Comparison of ENCODE assay signal across 8 mouse cellular contexts in the genomic region with DNA sequence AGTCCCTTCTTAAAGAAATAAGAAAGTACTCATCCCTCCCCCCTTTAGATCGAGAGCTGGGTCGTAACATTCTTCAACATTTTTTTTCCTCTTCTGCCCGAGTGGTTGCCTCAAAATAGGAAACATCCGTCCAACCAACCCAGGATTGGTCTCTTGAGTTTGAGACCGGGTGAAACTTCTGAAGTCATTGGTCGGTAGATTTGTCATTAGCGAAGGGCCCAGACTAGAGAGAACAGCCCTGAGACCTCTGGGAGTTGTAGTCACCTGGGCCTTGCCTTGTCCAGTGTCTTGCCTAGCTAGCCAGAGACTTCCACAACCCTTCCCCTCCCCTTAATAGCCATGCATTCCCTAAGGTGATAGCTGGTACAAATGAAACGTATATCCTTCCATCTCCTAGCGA. TPM values are rescaled to one million over a fixed set of nuclear protein-coding genes. Genes with fewer than 3 reads are reported as not detected.
A peak's percentile ranks its signal among the peaks of the same experiment; 100 is the strongest.
DNase-seq lines count a peak whose midpoint lies in the region; ATAC-seq and TF ChIP-seq lines count a peak whose summit lies in the region.

No protein-coding gene starts in this region.

- H3K9ac ChIP-seq in embryonic facial prominence, embryonic 11.5 days (replicated peaks; ENCODE audit: low read length): no peak overlapping the region; the same call in 1 of the 2 replicates
- H3K9ac ChIP-seq in limb, embryonic 14.5 days (ENCODE audit: low read depth, low read length, severe bottlenecking): peak overlapping the region; percentile 61; the same call in 1 of the 2 replicates
- H3K9ac ChIP-seq in midbrain, embryonic 16.5 days (ENCODE audit: low read depth, low read length): peak overlapping the region; percentile 65; the same call in 1 of the 2 replicates

- 15% methylated on average over 9 of the region's 9 CpGs for WGBS in embryonic facial prominence, embryonic 11.5 days
- 24% methylated on average over 9 of the region's 9 CpGs for WGBS in limb, embryonic 14.5 days
- WGBS in midbrain, embryonic 16.5 days: 16% methylated on average over 9 of the region's 9 CpGs

- H3K4me2 ChIP-seq in embryonic facial prominence, embryonic 11.5 days (ENCODE audit: low read depth, low read length): peak overlapping the region; percentile 78
- H3K4me2 ChIP-seq in limb, embryonic 14.5 days (replicated peaks; ENCODE audit: low read depth, low read length, severe bottlenecking): peak overlapping the region; percentile 73
- H3K4me2 ChIP-seq in midbrain, embryonic 16.5 days (ENCODE audit: low read length): peak overlapping the region; percentile 79

- no peak for TF ChIP-seq POLR2A in limb, embryonic 14.5 days (IDR thresholded peaks at IDR 0.05; ENCODE audit: borderline replicate concordance, extremely low read depth, insufficient read depth, insufficient read length)

- H3K36me3 ChIP-seq in embryonic facial prominence, embryonic 11.5 days (replicated peaks; ENCODE audit: control insufficient read depth, insufficient read depth, low read depth, low read length): no peaks in the 10 kb centered on the region
- peaks cover 3% of the 10 kb centered on the region; the same call in 1 of the 2 replicates for H3K36me3 ChIP-seq in limb, embryonic 14.5 days (ENCODE audit: control insufficient read depth, insufficient read depth, low read length)
- H3K36me3 ChIP-seq in midbrain, embryonic 16.5 days (ENCODE audit: control insufficient read depth, insufficient read depth, low read length): no peaks in the 10 kb centered on the region

- H3K27me3 ChIP-seq in embryonic facial prominence, embryonic 11.5 days (ENCODE audit: control insufficient read depth, insufficient read depth, low read length): no peaks in the 10 kb centered on the region
- no peaks in the 10 kb centered on the region; the same call in 1 of the 2 replicates for H3K27me3 ChIP-seq in limb, embryonic 14.5 days (ENCODE audit: control insufficient read depth, insufficient read depth, low read length)
- H3K27me3 ChIP-seq in midbrain, embryonic 16.5 days (ENCODE audit: control insufficient read depth, insufficient read depth, low read depth, low read length): no peaks in the 10 kb centered on the region

- H3K4me1 ChIP-seq in embryonic facial prominence, embryonic 11.5 days (ENCODE audit: control insufficient read depth, insufficient read depth, low read length): no peaks in the 10 kb centered on the region
- H3K4me1 ChIP-seq in limb, embryonic 14.5 days (ENCODE audit: control insufficient read depth, insufficient read depth, low read length): no peaks in the 10 kb centered on the region
- H3K4me1 ChIP-seq in midbrain, embryonic 16.5 days (ENCODE audit: control insufficient read depth, insufficient read depth, low read length): no peaks in the 10 kb centered on the region

- H3K9me3 ChIP-seq in embryonic facial prominence, embryonic 11.5 days (replicated peaks; ENCODE audit: control insufficient read depth, low read length): no peaks in the 10 kb centered on the region
- H3K9me3 ChIP-seq in limb, embryonic 14.5 days (ENCODE audit: control insufficient read depth, low read length): no peaks in the 10 kb centered on the region
- H3K9me3 ChIP-seq in midbrain, embryonic 16.5 days (replicated peaks; ENCODE audit: control insufficient read depth, low read length, poor library complexity, severe bottlenecking): no peaks in the 10 kb centered on the region

- ATAC-seq in embryonic facial prominence, embryonic 11.5 days (replicated peaks; ENCODE audit: insufficient number of reproducible peaks, low FRiP score, low TSS enrichment, low read depth): peak; percentile 76
- ATAC-seq in limb, embryonic 14.5 days (ENCODE audit: low FRiP score, low read depth): peak; percentile 78
- ATAC-seq in midbrain, embryonic 16.5 days: peak; percentile 72

- peak; percentile 93 for DNase-seq in 3T3-L1 (ENCODE audit: low read depth, low spot score)
- DNase-seq in adrenal gland, postnatal 10 days: peak; percentile 70
- peak; percentile 81 for DNase-seq in embryonic facial prominence, embryonic 11.5 days (ENCODE audit: low spot score)
- peak; percentile 76 to 90 for DNase-seq in heart, adult 18-20 months
- peak; percentile 60 for DNase-seq in kidney, adult 18-20 months
- peak; percentile 84 for DNase-seq in limb, embryonic 14.5 days (ENCODE audit: low spot score)
- DNase-seq in spleen, postnatal 36 days (ENCODE audit: low spot score in 2 of 2): peak; percentile 76 to 80

- H3K27ac ChIP-seq in embryonic facial prominence, embryonic 11.5 days (replicated peaks; ENCODE audit: low read depth, low read length): no peak overlapping the region
- no peak overlapping the region for H3K27ac ChIP-seq in limb, embryonic 14.5 days (replicated peaks; ENCODE audit: low read depth, low read length)
- no peak overlapping the region; the same call in 1 of the 2 replicates for H3K27ac ChIP-seq in midbrain, embryonic 16.5 days (ENCODE audit: low read length)

- peak overlapping the region; percentile 48 for H3K4me3 ChIP-seq in embryonic facial prominence, embryonic 11.5 days (ENCODE audit: low read depth, low read length)
- H3K4me3 ChIP-seq in limb, embryonic 14.5 days (replicated peaks; ENCODE audit: low read length): peak overlapping the region; percentile 54
- peak overlapping the region; percentile 51 for H3K4me3 ChIP-seq in midbrain, embryonic 16.5 days (ENCODE audit: low read depth, low read length)

RNA-seq across cellular contexts. Expression of a gene that starts 1.3 kb away (rescaled TPM):
- 10 to 100 TPM; 42.4 to 48.3 TPM for total RNA-seq in adrenal gland, postnatal 10 days (2021)
- polyA plus RNA-seq in embryonic facial prominence, embryonic 11.5 days (2014; fragmentation: Nextera tagmentation; extraction: Ambion mirVana): 43.3 and 45.1 TPM in 2 replicates
- 10 to 100 TPM; 45.7 to 51.7 TPM for total RNA-seq in heart, adult 18-20 months (2021)
- polyA plus RNA-seq in limb, embryonic 14.5 days (2012; rRNA removed): 34.3 and 38.4 TPM in 2 replicates
- polyA plus RNA-seq in limb, embryonic 14.5 days (2014; fragmentation: Nextera tagmentation; extraction: Ambion mirVana): 40.7 and 40.9 TPM in 2 replicates
- 16.0 and 16.2 TPM in 2 replicates for polyA plus RNA-seq in midbrain, embryonic 16.5 days (2015; fragmentation: Nextera tagmentation; extraction: Ambion mirVana)
